Mouse (Mus musculus): ENCODE measurements around the gene Mei1. TPM values are rescaled to one million over a fixed set of nuclear protein-coding genes. Genes with fewer than 3 reads are reported as not detected.
A peak's percentile ranks its signal among the peaks of the same experiment; 100 is the strongest.

Mei1 gene
- total RNA-seq, 1 experiment from 2014 or later, result 2.1 TPM

- DNase-seq, result no peak
Observed at GRCm38 (mm10) chr15:82151176-82151575, 81.4 kb downstream of the Mei1 start.

GRCm38 (mm10) chr15:82152022-82152421 lies 82.2 kb downstream of the Mei1 start:
- DNase-seq, result no peak

GRCm38 (mm10) chr15:82152435-82152834 lies 82.6 kb downstream of the Mei1 start:
- no peak for DNase-seq

- no peak for DNase-seq
Observed at GRCm38 (mm10) chr15:82156298-82156697, 86.5 kb downstream of the Mei1 start.

GRCm38 (mm10) chr15:82156902-82157301 lies 87.1 kb downstream of the Mei1 start:
- no peak for DNase-seq

- no peak for DNase-seq
Observed at GRCm38 (mm10) chr15:82158243-82159035, 88.6 kb downstream of the Mei1 start.

GRCm38 (mm10) chr15:82159471-82159870 lies 89.7 kb downstream of the Mei1 start:
- no peak for DNase-seq

- peak; percentile 19 for DNase-seq
Observed at GRCm38 (mm10) chr15:82160731-82161640, 91.2 kb downstream of the Mei1 start.

GRCm38 (mm10) chr15:82161965-82162600 lies 92.3 kb downstream of the Mei1 start:
- DNase-seq, result no peak

- no peak for DNase-seq
Observed at GRCm38 (mm10) chr15:82163356-82164060, 93.7 kb downstream of the Mei1 start.

GRCm38 (mm10) chr15:82164061-82164399 lies 94.2 kb downstream of the Mei1 start:
- no peak for DNase-seq

GRCm38 (mm10) chr15:82164496-82164895 lies 94.7 kb downstream of the Mei1 start:
- no peak for DNase-seq

GRCm38 (mm10) chr15:82165332-82166239 lies 95.8 kb downstream of the Mei1 start:
- peak; percentile 86 for DNase-seq

GRCm38 (mm10) chr15:82166240-82167100 lies 96.7 kb downstream of the Mei1 start:
- DNase-seq, result no peak

- no peak for DNase-seq
Observed at GRCm38 (mm10) chr15:82167201-82168168, 97.7 kb downstream of the Mei1 start.

- no peak for DNase-seq
Observed at GRCm38 (mm10) chr15:82169671-82170070, 99.9 kb downstream of the Mei1 start.

- DNase-seq, result no peak
Observed at GRCm38 (mm10) chr15:82170437-82171377, 100.9 kb downstream of the Mei1 start.

GRCm38 (mm10) chr15:82172648-82173047 lies 102.9 kb downstream of the Mei1 start:
- DNase-seq, result no peak
